Mouse (Mus musculus): Measurements from ENCODE around the gene Pdxk. TPM values are rescaled to one million over a fixed set of nuclear protein-coding genes. Genes with fewer than 3 reads are reported as not detected.
A peak's percentile ranks its signal among the peaks of the same experiment; 100 is the strongest.

Pdxk gene
- polyA plus RNA-seq, 1 experiment from 2014 or later, result 8.3 TPM

GRCm38 (mm10) chr10:78464201-78464791 lies 479 bp downstream of the Pdxk start:
- H3K4me3 ChIP-seq (ENCODE audit: low read depth, low read length), result peak overlapping the region; percentile 57
- no peaks in the 10 kb centered on the region for H3K36me3 ChIP-seq (ENCODE audit: control insufficient read depth, insufficient read depth, low read length)
- no peak overlapping the region for H3K27ac ChIP-seq (replicated peaks; ENCODE audit: low read depth, low read length)
- no peaks in the 10 kb centered on the region for H3K27me3 ChIP-seq (ENCODE audit: control insufficient read depth, insufficient read depth, low read length)
- H3K4me2 ChIP-seq (ENCODE audit: low read depth, severe bottlenecking), result peak overlapping the region; percentile 99
- H3K9ac ChIP-seq (ENCODE audit: low read length), result peak overlapping the region; percentile 74
- peaks cover 7% of the 10 kb centered on the region for H3K4me1 ChIP-seq (ENCODE audit: control insufficient read depth, insufficient read depth, low read length)
- WGBS, result 1% methylated on average over 32 of the region's 32 CpGs
- DNase-seq (ENCODE audit: low spot score) (no peak), ATAC-seq (ENCODE audit: insufficient number of reproducible peaks, low FRiP score, low TSS enrichment, low read depth) (no peak)
- H3K9me3 ChIP-seq (ENCODE audit: control insufficient read depth, low read length), result no peaks in the 10 kb centered on the region

- Histone ChIP-seq H3K27ac (replicated peaks; ENCODE audit: low read depth, low read length) (no peak overlapping the region), H3K4me1 (ENCODE audit: control insufficient read depth, insufficient read depth, low read length) (peaks cover 7% of the 10 kb centered on the region), H3K4me3 (ENCODE audit: low read depth, low read length) (peak overlapping the region; percentile 57), H3K9ac (ENCODE audit: low read length) (no peak overlapping the region), H3K27me3 (ENCODE audit: control insufficient read depth, insufficient read depth, low read length) (no peaks in the 10 kb centered on the region), H3K4me2 (ENCODE audit: low read depth, severe bottlenecking) (peak overlapping the region; percentile 99), H3K36me3 (ENCODE audit: control insufficient read depth, insufficient read depth, low read length) (no peaks in the 10 kb centered on the region), H3K9me3 (ENCODE audit: control insufficient read depth, low read length) (no peaks in the 10 kb centered on the region)
- DNase-seq (ENCODE audit: low spot score), result no peak
- WGBS, result 83% methylated on average over 3 of the region's 3 CpGs
- no peak for ATAC-seq (ENCODE audit: insufficient number of reproducible peaks, low FRiP score, low TSS enrichment, low read depth)
Observed at GRCm38 (mm10) chr10:78463769-78464167, 1.0 kb downstream of the Pdxk start.

- Histone ChIP-seq H3K4me3 (ENCODE audit: low read depth, low read length) (no peak overlapping the region), H3K4me2 (ENCODE audit: low read depth, severe bottlenecking) (peak overlapping the region; percentile 99; the same call in 1 of the 2 replicates), H3K27me3 (ENCODE audit: control insufficient read depth, insufficient read depth, low read length) (no peaks in the 10 kb centered on the region), H3K9ac (ENCODE audit: low read length) (no peak overlapping the region), H3K36me3 (ENCODE audit: control insufficient read depth, insufficient read depth, low read length) (no peaks in the 10 kb centered on the region), H3K9me3 (ENCODE audit: control insufficient read depth, low read length) (no peaks in the 10 kb centered on the region), H3K4me1 (ENCODE audit: control insufficient read depth, insufficient read depth, low read length) (peaks cover 7% of the 10 kb centered on the region), H3K27ac (replicated peaks; ENCODE audit: low read depth, low read length) (no peak overlapping the region)
- ATAC-seq (ENCODE audit: insufficient number of reproducible peaks, low FRiP score, low TSS enrichment, low read depth) (no peak), DNase-seq (ENCODE audit: low spot score) (no peak)
- WGBS, result 89% methylated on average over 8 of the region's 8 CpGs
Observed at GRCm38 (mm10) chr10:78462945-78463768, 1.6 kb downstream of the Pdxk start.

- Histone ChIP-seq H3K4me3 (ENCODE audit: low read depth, low read length) (no peak overlapping the region), H3K4me2 (ENCODE audit: low read depth, severe bottlenecking) (no peak overlapping the region), H3K9me3 (ENCODE audit: control insufficient read depth, low read length) (no peaks in the 10 kb centered on the region), H3K27me3 (ENCODE audit: control insufficient read depth, insufficient read depth, low read length) (no peaks in the 10 kb centered on the region), H3K4me1 (ENCODE audit: control insufficient read depth, insufficient read depth, low read length) (peaks cover 15% of the 10 kb centered on the region), H3K27ac (replicated peaks; ENCODE audit: low read depth, low read length) (no peak overlapping the region), H3K9ac (ENCODE audit: low read length) (no peak overlapping the region), H3K36me3 (ENCODE audit: control insufficient read depth, insufficient read depth, low read length) (no peaks in the 10 kb centered on the region)
- no peak for ATAC-seq (ENCODE audit: insufficient number of reproducible peaks, low FRiP score, low TSS enrichment, low read depth)
- WGBS, result 80% methylated on average over 4 of the region's 4 CpGs
- no peak for DNase-seq (ENCODE audit: low spot score)
Observed at GRCm38 (mm10) chr10:78461767-78462166, 3.0 kb downstream of the Pdxk start.

GRCm38 (mm10) chr10:78460463-78460862 lies 4.3 kb downstream of the Pdxk start:
- no peak for ATAC-seq (ENCODE audit: insufficient number of reproducible peaks, low FRiP score, low TSS enrichment, low read depth)

GRCm38 (mm10) chr10:78458348-78459111 lies 6.2 kb downstream of the Pdxk start:
- H3K27ac ChIP-seq (replicated peaks; ENCODE audit: low read depth, low read length), result no peak overlapping the region; the same call in 1 of the 2 replicates
- 71% methylated on average over 5 of the region's 5 CpGs for WGBS
- ATAC-seq (ENCODE audit: insufficient number of reproducible peaks, low FRiP score, low TSS enrichment, low read depth), result no peak

More at GRCm38 (mm10) chr10:78460463-78460862, 4.3 kb downstream of the Pdxk start:
- H3K4me1 ChIP-seq (ENCODE audit: control insufficient read depth, insufficient read depth, low read length), result peaks cover 15% of the 10 kb centered on the region
- H3K4me3 ChIP-seq (ENCODE audit: low read depth, low read length), result no peak overlapping the region
- no peak overlapping the region for H3K9ac ChIP-seq (ENCODE audit: low read length)
- no peaks in the 10 kb centered on the region for H3K27me3 ChIP-seq (ENCODE audit: control insufficient read depth, insufficient read depth, low read length)
- WGBS, result 37% methylated on average over 5 of the region's 5 CpGs
- no peaks in the 10 kb centered on the region for H3K36me3 ChIP-seq (ENCODE audit: control insufficient read depth, insufficient read depth, low read length)
- H3K27ac ChIP-seq (replicated peaks; ENCODE audit: low read depth, low read length), result no peak overlapping the region
- H3K4me2 ChIP-seq (ENCODE audit: low read depth, severe bottlenecking), result no peak overlapping the region
- no peaks in the 10 kb centered on the region for H3K9me3 ChIP-seq (ENCODE audit: control insufficient read depth, low read length)
- no peak for DNase-seq (ENCODE audit: low spot score)

GRCm38 (mm10) chr10:78457495-78458347 lies 7.1 kb downstream of the Pdxk start:
- Histone ChIP-seq H3K27ac (replicated peaks; ENCODE audit: low read depth, low read length) (no peak overlapping the region), H3K4me2 (ENCODE audit: low read depth, severe bottlenecking) (no peak overlapping the region)
- no peak for ATAC-seq (ENCODE audit: insufficient number of reproducible peaks, low FRiP score, low TSS enrichment, low read depth)

More at GRCm38 (mm10) chr10:78458348-78459111, 6.2 kb downstream of the Pdxk start:
- Histone ChIP-seq H3K4me1 (ENCODE audit: control insufficient read depth, insufficient read depth, low read length) (peaks cover 9% of the 10 kb centered on the region), H3K36me3 (ENCODE audit: control insufficient read depth, insufficient read depth, low read length) (no peaks in the 10 kb centered on the region), H3K9me3 (ENCODE audit: control insufficient read depth, low read length) (no peaks in the 10 kb centered on the region), H3K27me3 (ENCODE audit: control insufficient read depth, insufficient read depth, low read length) (no peaks in the 10 kb centered on the region), H3K9ac (ENCODE audit: low read length) (no peak overlapping the region), H3K4me3 (ENCODE audit: low read depth, low read length) (no peak overlapping the region), H3K4me2 (ENCODE audit: low read depth, severe bottlenecking) (no peak overlapping the region)
- DNase-seq (ENCODE audit: low spot score), result no peak

More at GRCm38 (mm10) chr10:78457495-78458347, 7.1 kb downstream of the Pdxk start:
- H3K9ac ChIP-seq (ENCODE audit: low read length), result peak overlapping the region; percentile 18; the same call in 1 of the 2 replicates
- H3K27me3 ChIP-seq (ENCODE audit: control insufficient read depth, insufficient read depth, low read length), result no peaks in the 10 kb centered on the region
- no peak overlapping the region for H3K4me3 ChIP-seq (ENCODE audit: low read depth, low read length)
- 27% methylated on average over 10 of the region's 10 CpGs for WGBS
- no peaks in the 10 kb centered on the region for H3K9me3 ChIP-seq (ENCODE audit: control insufficient read depth, low read length)
- H3K36me3 ChIP-seq (ENCODE audit: control insufficient read depth, insufficient read depth, low read length), result no peaks in the 10 kb centered on the region
- DNase-seq (ENCODE audit: low spot score), result no peak
- peaks cover 9% of the 10 kb centered on the region for H3K4me1 ChIP-seq (ENCODE audit: control insufficient read depth, insufficient read depth, low read length)

All from limb, embryonic 11.5 days (tissue).